Mouse (Mus musculus): ENCODE data around the gene Wdfy4.

GRCm38 (mm10) chr14:33005114-33005513 is 180.2 kb downstream of the Wdfy4 start:
- TF ChIP-seq CTCF (IDR thresholded peaks at IDR 0.05; ENCODE audit: low read depth, low read length) (no peak), GATA1 (IDR thresholded peaks at IDR 0.05; ENCODE audit: borderline replicate concordance, low read length) (no peak), TAL1 (conservative IDR thresholded peaks at IDR 0.05; ENCODE audit: low read depth, low read length) (no peak)

All from G1E (cell line).